Mouse (Mus musculus) macrophage (primary cell): Measurements from ENCODE around the gene Sdhaf4. TPM values are rescaled to one million over a fixed set of nuclear protein-coding genes. Genes with fewer than 3 reads are reported as not detected.
"Not testable (repeated sequence)": the region's sequence is repeated elsewhere in the genome, so short reads cannot be mapped to it uniquely, and the experiment has no call there.

ENCODE experiments used
- H3K27ac ChIP-seq: fragments of 350-480 bp; formaldehyde crosslinking; 2 replicates; pipeline ENCODE4 v1.9.0; 2021
- H3K36me3 ChIP-seq: fragments of 350-480 bp; formaldehyde crosslinking; 2 replicates; pipeline ENCODE4 v1.9.0; 2021; ENCODE audit errors: inconsistent target
- H3K4me3 ChIP-seq: fragments of 350-480 bp; formaldehyde crosslinking; 2 replicates; pipeline ENCODE4 v1.9.0; 2021; ENCODE audit errors: inconsistent target
- H3K79me2 ChIP-seq: fragments of 350-480 bp; formaldehyde crosslinking; 2 replicates; pipeline ENCODE4 v1.9.0; 2021; ENCODE audit errors: inconsistent target
- WGBS: methylation state at CpG from one replicate; pipeline ENCODE4 v1.1.7; 2026; ENCODE audit warnings: inconsistent platforms; ENCODE audit not compliant: missing documents; 5-methylcytosine and 5-hydroxymethylcytosine counted together
- polyA plus RNA-seq: library from polyadenylated mRNA; stranded (reverse); fragments of 250-400 nt; gene quantifications from 3 replicates; pipeline ENCODE4 v1.2.4, GENCODE M21; 2018; ENCODE audit warnings: inconsistent platforms

Sdhaf4 gene
- polyA plus RNA-seq, 1 experiment from 2014 or later, result 10.4 TPM

DNA sequence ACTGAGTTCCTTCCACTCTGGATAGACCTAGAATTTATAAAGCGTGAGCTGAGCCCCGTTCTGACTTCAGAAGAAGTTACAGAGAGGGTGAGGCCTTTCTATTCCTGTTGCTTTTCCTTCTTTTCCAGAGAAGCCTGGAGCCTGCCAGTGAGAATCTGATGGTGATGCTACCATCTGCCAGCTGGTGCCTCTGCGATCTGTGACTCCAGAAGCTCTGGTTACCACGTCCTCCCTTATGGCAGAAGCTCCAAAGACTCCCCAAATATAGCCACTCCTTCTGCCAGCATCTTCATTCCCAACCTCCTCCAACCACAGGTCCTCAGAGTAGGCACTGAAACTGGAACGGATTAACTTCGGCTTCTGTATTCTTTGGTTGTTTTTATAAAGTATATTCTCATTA lies 27.2 kb downstream of the Sdhaf4 start:
- Histone ChIP-seq H3K27ac (no peak overlapping the region), H3K36me3 (no peaks in the 10 kb centered on the region), H3K79me2 (no peaks in the 10 kb centered on the region), H3K4me3 (no peak overlapping the region)
- WGBS, result 92% methylated on average over 6 of the region's 6 CpGs

DNA sequence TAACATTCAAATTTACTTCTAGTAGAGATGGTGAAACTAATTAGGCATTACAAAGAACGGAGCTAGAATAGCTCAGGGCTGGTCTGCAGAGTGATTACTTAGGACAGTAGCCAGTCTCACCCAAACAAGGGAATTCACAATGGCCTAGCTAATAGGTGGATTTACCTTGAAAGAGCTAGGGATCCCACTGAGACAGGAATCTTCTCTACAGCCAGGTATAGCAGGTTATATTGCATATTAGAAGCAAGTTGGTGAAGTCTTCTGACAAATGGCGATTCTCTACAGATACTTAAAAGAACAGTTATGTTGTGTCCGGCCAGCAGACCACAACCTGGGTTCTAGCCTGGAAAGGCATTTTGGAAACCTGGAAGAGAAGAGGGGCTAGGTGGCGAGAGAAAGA lies 34.3 kb downstream of the Sdhaf4 start:
- not testable (repeated sequence) for H3K27ac ChIP-seq, H3K4me3 ChIP-seq
- 100% methylated on average over 3 of the region's 4 CpGs for WGBS

DNA sequence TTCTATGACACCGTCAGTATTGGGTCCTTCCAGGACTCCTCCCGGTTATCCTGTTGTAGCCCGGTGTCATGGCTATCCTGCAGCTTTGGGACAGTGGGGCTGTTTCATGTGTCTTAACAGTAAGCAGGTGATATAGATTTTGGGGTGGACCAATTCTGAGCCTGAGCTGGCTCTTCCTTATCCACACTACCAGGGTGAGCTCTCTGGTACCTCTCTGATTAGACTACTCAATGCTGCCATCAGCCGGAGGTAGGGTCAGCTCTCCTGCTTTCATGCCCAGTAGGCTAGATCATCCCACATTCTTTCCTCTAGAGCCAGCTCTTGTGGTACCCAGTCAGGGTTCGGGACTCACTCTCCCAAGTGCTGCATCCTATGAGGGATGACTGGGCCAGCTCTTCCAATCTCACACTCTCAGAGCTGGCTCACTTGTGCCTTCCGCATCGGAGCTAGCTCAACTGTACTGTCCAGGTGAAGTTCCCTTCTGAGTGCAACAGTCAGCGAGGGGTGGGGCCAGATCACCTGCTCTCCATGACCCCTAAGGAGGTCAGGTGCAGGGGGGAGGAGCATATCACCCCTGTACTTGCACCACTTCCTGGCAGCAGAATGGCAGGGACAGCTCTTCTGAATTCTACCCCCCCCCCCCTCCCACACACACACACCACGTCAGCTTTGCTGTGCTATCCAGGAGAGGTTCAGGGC lies 37.3 kb downstream of the Sdhaf4 start:
- WGBS, result 92% methylated on average over 8 of the region's 9 CpGs
- Histone ChIP-seq H3K27ac (no peak overlapping the region), H3K36me3 (no peaks in the 10 kb centered on the region), H3K4me3 (no peak overlapping the region), H3K79me2 (no peaks in the 10 kb centered on the region)

More for the DNA sequence above, 34.3 kb downstream of the Sdhaf4 start:
- H3K79me2 ChIP-seq, H3K36me3 ChIP-seq: not testable (repeated sequence)

DNA sequence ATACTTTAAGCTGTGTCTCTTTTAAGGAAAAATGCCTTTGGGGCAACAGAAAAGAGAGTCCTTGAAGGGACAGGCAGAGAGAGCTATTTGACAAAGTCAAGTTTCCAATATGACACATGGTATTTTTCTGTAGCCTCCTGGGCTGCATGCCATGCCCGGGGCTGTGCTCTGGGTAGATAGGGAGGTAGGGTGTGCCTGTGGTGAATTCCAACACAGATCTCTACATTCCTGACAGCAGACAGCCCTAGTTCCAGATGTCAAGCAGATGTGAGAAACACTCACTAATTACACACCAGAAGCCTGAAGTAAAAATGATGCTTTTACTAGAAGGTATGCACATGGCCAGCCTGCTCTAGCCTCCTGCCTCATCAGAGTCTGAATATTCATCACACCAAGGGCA lies 39.2 kb downstream of the Sdhaf4 start:
- no peak overlapping the region for H3K4me3 ChIP-seq
- no peak overlapping the region for H3K27ac ChIP-seq
- H3K79me2 ChIP-seq, result no peaks in the 10 kb centered on the region
- no peaks in the 10 kb centered on the region for H3K36me3 ChIP-seq
- 69% methylated on average over 1 of the region's 1 CpGs for WGBS

DNA sequence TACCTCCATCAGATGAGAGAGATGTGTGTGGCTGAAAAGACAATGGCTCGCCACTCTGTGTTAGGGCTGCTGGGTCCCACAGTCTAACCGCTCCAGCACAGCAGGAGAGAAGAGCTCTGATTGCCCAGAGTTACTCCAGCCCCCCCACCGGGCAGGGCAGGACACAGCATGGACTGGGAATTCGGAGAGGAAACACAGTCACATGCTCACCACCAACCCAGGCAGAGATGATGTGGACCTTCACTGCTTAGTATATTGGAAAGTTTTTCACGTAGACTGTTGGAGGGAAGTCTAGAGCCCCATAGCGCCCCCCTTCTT lies 46.1 kb downstream of the Sdhaf4 start:
- Histone ChIP-seq H3K4me3 (no peak overlapping the region), H3K79me2 (no peaks in the 10 kb centered on the region), H3K36me3 (no peaks in the 10 kb centered on the region), H3K27ac (no peak overlapping the region)
- WGBS, result 51% methylated on average over 6 of the region's 6 CpGs

DNA sequence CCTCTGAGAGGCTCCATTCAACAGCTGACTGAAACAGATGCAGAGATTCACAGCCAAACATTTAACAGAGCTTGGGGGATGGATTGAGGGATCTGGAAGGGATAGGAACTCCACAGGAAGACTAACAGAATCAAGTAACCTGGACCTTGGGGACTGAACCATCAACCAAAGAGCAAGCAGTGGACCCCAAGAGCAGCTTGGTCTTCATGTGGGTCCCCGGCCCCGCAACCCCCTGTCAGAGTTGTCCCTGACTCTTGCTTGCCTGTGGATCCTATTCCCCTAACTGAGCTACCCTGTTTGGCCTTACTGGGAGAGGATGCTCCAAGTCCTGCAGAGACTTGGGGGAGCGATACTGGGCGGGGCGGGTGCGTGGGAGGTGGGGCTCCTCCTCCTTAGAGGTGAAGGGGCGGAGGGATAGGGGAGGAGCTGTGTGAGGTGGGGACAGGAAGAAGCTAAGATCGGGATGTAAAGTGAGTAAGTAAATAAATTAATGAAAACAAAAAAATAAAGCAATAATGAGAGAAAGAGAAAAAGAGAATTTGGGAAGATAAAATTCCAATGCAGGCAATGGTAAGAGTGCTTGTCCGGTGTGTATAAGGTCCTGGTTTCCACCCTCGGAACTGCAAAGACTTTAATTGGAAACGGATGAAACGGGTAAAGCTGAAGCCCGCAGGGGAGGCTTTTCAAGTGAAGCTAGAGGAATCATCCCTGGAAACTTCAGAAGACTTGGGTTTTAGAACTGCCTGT lies 46.6 kb downstream of the Sdhaf4 start:
- Histone ChIP-seq H3K36me3 (no peaks in the 10 kb centered on the region), H3K79me2 (no peaks in the 10 kb centered on the region), H3K4me3 (no peak overlapping the region), H3K27ac (no peak overlapping the region)
- WGBS, result 39% methylated on average over 13 of the region's 13 CpGs

DNA sequence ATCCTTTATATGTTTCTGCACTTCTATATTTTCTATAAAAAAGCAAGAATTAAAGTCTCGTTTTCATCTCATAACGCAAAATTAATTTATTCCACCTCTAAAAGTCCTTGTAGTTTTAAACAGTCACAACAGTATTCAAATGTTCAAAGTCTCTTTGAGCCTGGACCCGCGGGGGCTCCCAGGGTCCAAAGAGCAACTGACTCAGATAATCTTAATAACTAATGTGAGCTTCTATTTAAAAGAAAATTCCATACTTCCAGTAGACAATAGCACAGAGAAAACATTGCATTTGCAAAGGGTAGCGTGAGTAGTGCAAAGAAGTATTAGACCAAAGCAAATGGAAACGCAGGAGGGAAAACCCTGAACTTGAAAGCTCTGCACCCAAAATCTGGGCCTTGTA lies 47.4 kb downstream of the Sdhaf4 start:
- no peaks in the 10 kb centered on the region for H3K36me3 ChIP-seq
- no peak overlapping the region for H3K27ac ChIP-seq
- H3K4me3 ChIP-seq, result no peak overlapping the region
- 95% methylated on average over 6 of the region's 6 CpGs for WGBS
- H3K79me2 ChIP-seq, result no peaks in the 10 kb centered on the region

DNA sequence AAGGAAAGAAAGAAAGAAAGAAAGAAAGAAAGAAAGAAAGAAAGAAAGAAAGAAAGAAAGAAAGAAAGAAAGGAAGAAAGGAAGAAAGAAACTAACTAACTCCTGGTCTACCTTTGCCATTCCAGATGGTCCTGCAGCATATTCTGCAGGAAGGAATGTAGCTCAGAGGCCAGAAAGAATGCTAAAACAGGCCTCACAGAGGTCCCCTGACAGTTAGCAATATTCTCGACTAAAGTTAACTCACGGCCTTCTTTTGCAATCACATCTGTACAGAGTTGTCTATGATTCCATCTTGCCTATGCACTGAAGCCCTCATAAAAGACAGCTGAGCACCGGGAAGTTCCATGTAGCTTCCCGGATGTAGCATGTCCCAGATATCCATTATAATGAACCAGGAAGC lies 49.9 kb downstream of the Sdhaf4 start:
- 97% methylated on average over 4 of the region's 4 CpGs for WGBS
- H3K79me2 ChIP-seq, result no peaks in the 10 kb centered on the region
- no peak overlapping the region for H3K4me3 ChIP-seq
- H3K27ac ChIP-seq, result no peak overlapping the region
- H3K36me3 ChIP-seq, result no peaks in the 10 kb centered on the region

DNA sequence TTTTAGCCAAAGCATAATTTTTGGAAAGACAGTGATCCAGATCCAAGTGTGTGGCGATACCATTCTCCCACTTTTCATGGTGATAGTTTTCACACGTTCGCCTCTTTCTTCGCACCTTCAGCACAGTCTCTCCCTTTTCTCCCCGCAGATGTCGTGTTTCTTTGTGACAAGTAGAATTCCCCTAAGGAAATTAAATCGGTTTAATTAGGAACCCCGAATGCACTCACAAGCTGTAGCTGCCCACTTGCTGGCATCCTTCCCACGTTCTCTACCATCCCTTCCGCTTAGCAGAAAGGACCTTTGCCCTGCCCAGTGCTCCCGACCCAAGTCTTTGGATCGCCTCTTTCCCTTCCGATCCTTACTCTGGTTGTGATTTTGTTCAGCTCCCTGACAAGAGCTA lies 51.5 kb downstream of the Sdhaf4 start:
- no peak overlapping the region for H3K4me3 ChIP-seq
- H3K27ac ChIP-seq, result no peak overlapping the region
- no peaks in the 10 kb centered on the region for H3K36me3 ChIP-seq
- no peaks in the 10 kb centered on the region for H3K79me2 ChIP-seq
- 87% methylated on average over 13 of the region's 13 CpGs for WGBS

DNA sequence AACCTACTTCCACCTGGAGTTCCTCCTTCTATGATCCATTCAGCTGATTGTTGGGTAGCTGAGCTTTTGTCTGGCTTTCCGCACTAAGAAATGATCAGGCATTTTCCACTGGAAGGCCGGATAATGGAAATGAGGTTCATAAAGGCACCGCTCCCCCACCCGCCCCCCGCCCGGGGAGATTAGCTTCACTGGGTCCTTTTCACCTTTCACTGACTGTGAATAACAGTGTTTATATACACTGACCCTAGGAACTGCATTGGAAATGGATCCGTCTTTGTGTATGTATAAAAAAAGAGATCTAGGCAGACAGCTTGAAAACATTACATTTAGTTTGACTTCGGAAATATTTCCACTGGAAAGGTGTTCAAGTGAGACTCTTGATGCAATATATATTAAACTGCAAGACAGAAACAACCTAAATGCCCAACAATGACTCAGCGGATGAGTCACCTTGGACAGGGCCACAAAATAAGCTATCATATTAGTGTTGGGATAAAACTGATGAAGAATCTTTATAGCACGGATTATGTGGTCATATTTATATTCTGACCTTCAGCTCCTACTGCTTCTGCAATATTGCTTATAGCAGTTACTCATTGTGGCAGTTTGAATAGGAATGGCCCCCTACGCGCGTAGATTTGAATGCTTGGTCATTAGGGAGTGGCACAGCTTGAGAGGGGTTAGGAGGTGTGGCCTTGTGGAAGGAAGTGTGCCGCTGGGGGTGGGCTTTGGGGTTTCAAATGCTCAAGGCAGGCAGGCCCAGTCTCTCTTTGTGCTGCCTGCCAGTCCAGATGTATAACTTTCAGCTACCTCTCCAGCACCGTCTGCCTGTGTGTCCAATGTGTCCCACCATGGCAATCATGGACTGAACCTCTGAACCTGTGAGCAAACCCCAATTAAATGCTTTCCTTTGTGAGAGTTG lies 56.4 kb downstream of the Sdhaf4 start:
- WGBS, result 98% methylated on average over 15 of the region's 15 CpGs
- H3K4me3 ChIP-seq, result no peak overlapping the region

DNA sequence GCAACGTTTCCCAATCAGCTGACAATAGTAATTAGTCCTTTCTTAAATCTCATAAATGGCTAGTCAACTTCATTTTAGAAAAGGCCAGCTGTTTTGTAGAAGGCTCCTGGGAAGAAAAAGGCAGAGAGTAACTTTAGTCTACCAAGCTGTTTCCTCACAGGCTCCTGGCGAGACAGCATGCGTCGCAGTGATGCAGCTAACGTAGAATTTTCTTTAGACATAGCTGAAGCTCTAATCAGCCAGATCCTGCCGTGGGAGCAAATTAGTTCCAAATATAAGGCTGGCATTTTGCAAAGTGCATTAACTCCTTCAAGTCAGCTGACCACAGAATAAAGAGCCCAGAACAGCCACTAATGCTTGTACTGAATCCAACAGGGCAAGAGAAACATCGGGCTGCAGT lies 57.2 kb downstream of the Sdhaf4 start:
- Histone ChIP-seq H3K4me3 (no peak overlapping the region), H3K27ac (no peak overlapping the region), H3K36me3 (no peaks in the 10 kb centered on the region), H3K79me2 (no peaks in the 10 kb centered on the region)
- 93% methylated on average over 7 of the region's 7 CpGs for WGBS

More for the DNA sequence above, 56.4 kb downstream of the Sdhaf4 start:
- Histone ChIP-seq H3K27ac (no peak overlapping the region), H3K79me2 (no peaks in the 10 kb centered on the region), H3K36me3 (no peaks in the 10 kb centered on the region)

Other genes starting within 250 kb of the Sdhaf4 start
- 0.05 to 0.09 TPM in 2 of 3 replicates, not detected in the other for gene B3gat2, start 243.9 kb downstream of the Sdhaf4 start, polyA plus RNA-seq
- gene Smap1, start 83.3 kb downstream of the Sdhaf4 start, polyA plus RNA-seq, result 38.6 to 68.1 TPM (median 44.3 TPM) in 3 replicates
- 1.9 to 2.2 TPM (median 2.1 TPM) in 3 replicates for gene Fam135a, start 94.7 kb upstream of the Sdhaf4 start, polyA plus RNA-seq
- not detected in 3 replicates for gene Col9a1, start 172.0 kb upstream of the Sdhaf4 start, polyA plus RNA-seq